Mouse (Mus musculus) testis, adult 2 months (tissue): Measurements from ENCODE around the gene Dlg2.

Experiments used
- CTCF ChIP-seq: fragments of 200-500 bp; IDR thresholded peaks from 2 replicates; pipeline ENCODE4 v1.5.1; 2012; ENCODE audit warnings: low read depth, mild to moderate bottlenecking, inconsistent platforms, low read length, moderate library complexity; ENCODE audit not compliant: control insufficient read depth, insufficient read depth, insufficient replicate concordance
- POLR2A ChIP-seq: fragments of 200-500 bp; IDR thresholded peaks from 2 replicates; pipeline ENCODE4 v1.6.1; 2012; ENCODE audit warnings: low read depth, mild to moderate bottlenecking, inconsistent platforms, low read length, moderate library complexity; ENCODE audit not compliant: control insufficient read depth

DNA sequence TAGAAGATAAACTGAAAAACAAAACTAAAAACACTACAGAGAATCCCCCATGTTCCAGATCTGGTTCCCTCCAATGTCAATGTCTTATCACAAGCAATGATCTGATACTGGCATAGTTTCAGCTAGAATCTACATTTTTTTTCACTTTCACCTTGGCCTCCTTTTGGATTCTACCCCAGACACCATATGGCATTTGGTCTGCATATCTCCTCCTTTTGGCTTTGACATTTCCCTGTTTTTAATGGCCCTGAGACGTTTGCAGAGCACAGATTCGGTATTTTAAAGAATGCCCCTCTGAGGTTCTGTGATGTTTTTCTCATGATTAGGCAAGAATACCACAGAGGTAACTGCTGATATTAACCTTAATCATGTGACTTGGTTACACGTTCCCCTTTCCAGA lies 1984.8 kb downstream of the Dlg2 start:
- TF ChIP-seq CTCF (no peak), POLR2A (no peak)
